Mouse (Mus musculus) midbrain, embryonic 12.5 days (tissue): ENCODE data around the gene Olfr112. TPM values are rescaled to one million over a fixed set of nuclear protein-coding genes. Genes with fewer than 3 reads are reported as not detected.
"Not testable (repeated sequence)": the region's sequence is repeated elsewhere in the genome, so short reads cannot be mapped to it uniquely, and the experiment has no call there.

Experiments used
- ATAC-seq: fragments of 200-750 bp; cut with Nextera tagmentation; 2 replicates; pipeline ENCODE4 v1.8.0; 2017; ENCODE audit warnings: low read depth, moderate TSS enrichment, moderate library complexity; ENCODE audit not compliant: low FRiP score
- H3K27ac ChIP-seq: fragments of 300-500 bp; sonication (generic); replicated peaks from 2 replicates; pipeline ENCODE4 v1.5.1; 2016; ENCODE audit warnings: mild to moderate bottlenecking
- H3K27me3 ChIP-seq: fragments of 300-500 bp; sonication (generic); 2 replicates; pipeline ENCODE4 v1.6.1; 2016; ENCODE audit warnings: mild to moderate bottlenecking
- H3K36me3 ChIP-seq: fragments of 300-500 bp; sonication (generic); 2 replicates; pipeline ENCODE4 v1.6.1; 2016
- H3K4me1 ChIP-seq: fragments of 300-500 bp; sonication (generic); 2 replicates; pipeline ENCODE4 v1.6.1; 2016
- H3K4me2 ChIP-seq: fragments of 300-500 bp; sonication (generic); replicated peaks from 2 replicates; pipeline ENCODE4 v1.6.1; 2016; ENCODE audit warnings: mild to moderate bottlenecking, moderate library complexity
- H3K4me3 ChIP-seq: fragments of 300-500 bp; sonication (generic); 2 replicates; pipeline ENCODE4 v1.5.1; 2016; ENCODE audit warnings: mild to moderate bottlenecking
- H3K9ac ChIP-seq: fragments of 300-500 bp; sonication (generic); replicated peaks from 2 replicates; pipeline ENCODE4 v1.6.1; 2016; ENCODE audit warnings: mild to moderate bottlenecking, moderate library complexity
- H3K9me3 ChIP-seq: fragments of 300-500 bp; sonication (generic); 2 replicates; pipeline ENCODE4 v1.6.1; 2016; ENCODE audit warnings: mild to moderate bottlenecking
- WGBS: fragments of 180-500 bp; shearing (Covaris S2); methylation state at CpG from one replicate; pipeline ENCODE4 v1.1.7; 2016; 5-methylcytosine and 5-hydroxymethylcytosine counted together
- polyA plus RNA-seq: library from polyadenylated mRNA; unstranded; fragments of >200 nt; fragmentation: Nextera tagmentation; extraction: Ambion mirVana; gene quantifications from 2 replicates; pipeline ENCODE4 v1.2.1, GENCODE M21; 2016

The Olfr112 gene
- polyA plus RNA-seq: not detected in 2 replicates

- Histone ChIP-seq H3K27me3 (no peaks in the 10 kb centered on the region), H3K9ac (no peak within 1 kb of the TSS), H3K9me3 (no peaks in the 10 kb centered on the region), H3K4me2 (no peak within 1 kb of the TSS), H3K4me3 (no peak within 1 kb of the TSS), H3K4me1 (no peaks in the 10 kb centered on the region), H3K36me3 (no peaks in the 10 kb centered on the region), H3K27ac (no peak within 1 kb of the TSS)
- no peak for ATAC-seq
Observed at GRCm38 (mm10) chr17:37569351-37569750, at the start of gene Olfr112. Gene Olfr112, minus strand, starts transcription at chr17:37569451.

GRCm38 (mm10) chr17:37592643-37593042 lies 23.4 kb upstream of the Olfr112 start, which contains the start of gene Olfr114:
Gene Olfr114, minus strand, starts transcription at chr17:37592743.
- no peaks in the 10 kb centered on the region for H3K36me3 ChIP-seq
- H3K27ac ChIP-seq: no peak within 1 kb of the TSS
- no peak for ATAC-seq
- H3K27me3 ChIP-seq: no peaks in the 10 kb centered on the region
- H3K4me2 ChIP-seq: no peak within 1 kb of the TSS
- no peak within 1 kb of the TSS for H3K4me3 ChIP-seq
- no peaks in the 10 kb centered on the region for H3K4me1 ChIP-seq
- H3K9me3 ChIP-seq: no peaks in the 10 kb centered on the region
- no peak within 1 kb of the TSS for H3K9ac ChIP-seq

GRCm38 (mm10) chr17:37577563-37577962 lies 8.3 kb upstream of the Olfr112 start, which contains the start of gene Olfr113:
Gene Olfr113, minus strand, starts transcription at chr17:37577663.
- no peaks in the 10 kb centered on the region for H3K4me1 ChIP-seq
- H3K4me2 ChIP-seq: no peak within 1 kb of the TSS
- no peak within 1 kb of the TSS for H3K9ac ChIP-seq
- H3K27me3 ChIP-seq: no peaks in the 10 kb centered on the region
- H3K4me3 ChIP-seq: no peak within 1 kb of the TSS
- H3K9me3 ChIP-seq: no peaks in the 10 kb centered on the region
- no peaks in the 10 kb centered on the region for H3K36me3 ChIP-seq
- no peak within 1 kb of the TSS for H3K27ac ChIP-seq
- no peak for ATAC-seq

- Histone ChIP-seq H3K27ac (no peak overlapping the region), H3K9me3 (no peaks in the 10 kb centered on the region), H3K4me3 (no peak overlapping the region), H3K4me2 (no peak overlapping the region), H3K27me3 (no peaks in the 10 kb centered on the region), H3K36me3 (no peaks in the 10 kb centered on the region), H3K9ac (no peak overlapping the region), H3K4me1 (no peaks in the 10 kb centered on the region)
- no peak for ATAC-seq
- 55% methylated on average over 1 of the region's 1 CpGs for WGBS
Observed at GRCm38 (mm10) chr17:37558913-37559615, 10.2 kb downstream of the Olfr112 start.

- H3K4me3 ChIP-seq: no peak overlapping the region
- H3K4me2 ChIP-seq: no peak overlapping the region
- H3K36me3 ChIP-seq: no peaks in the 10 kb centered on the region
- no peak overlapping the region for H3K9ac ChIP-seq
- WGBS: 52% methylated on average over 3 of the region's 3 CpGs
- ATAC-seq: no peak; the same call in 1 of the 2 replicates
- H3K4me1 ChIP-seq: no peaks in the 10 kb centered on the region
- no peak overlapping the region for H3K27ac ChIP-seq
- no peaks in the 10 kb centered on the region for H3K9me3 ChIP-seq
- no peaks in the 10 kb centered on the region for H3K27me3 ChIP-seq
Observed at GRCm38 (mm10) chr17:37543800-37544435, 25.3 kb downstream of the Olfr112 start.

GRCm38 (mm10) chr17:37541454-37542119 lies 27.7 kb downstream of the Olfr112 start:
- Histone ChIP-seq H3K36me3 (no peaks in the 10 kb centered on the region), H3K27me3 (no peaks in the 10 kb centered on the region), H3K4me1 (no peaks in the 10 kb centered on the region), H3K9ac (no peak overlapping the region), H3K4me2 (no peak overlapping the region), H3K9me3 (no peaks in the 10 kb centered on the region), H3K27ac (no peak overlapping the region), H3K4me3 (no peak overlapping the region)
- peak; percentile 86 for ATAC-seq
- WGBS: 50% methylated on average over 4 of the region's 4 CpGs

GRCm38 (mm10) chr17:37538416-37538815 lies 30.8 kb downstream of the Olfr112 start:
- 61% methylated on average over 1 of the region's 1 CpGs for WGBS
- H3K27ac ChIP-seq, H3K4me2 ChIP-seq, ATAC-seq, H3K4me1 ChIP-seq, H3K4me3 ChIP-seq, H3K27me3 ChIP-seq, H3K9me3 ChIP-seq, H3K36me3 ChIP-seq, H3K9ac ChIP-seq: not testable (repeated sequence)

- no peak for ATAC-seq
- no peaks in the 10 kb centered on the region for H3K4me1 ChIP-seq
Observed at GRCm38 (mm10) chr17:37535173-37535572, 34.1 kb downstream of the Olfr112 start.

GRCm38 (mm10) chr17:37525427-37525826 lies 43.8 kb downstream of the Olfr112 start:
- H3K9ac ChIP-seq, H3K9me3 ChIP-seq, ATAC-seq, H3K4me3 ChIP-seq, H3K27ac ChIP-seq, H3K4me1 ChIP-seq, H3K36me3 ChIP-seq, H3K27me3 ChIP-seq, H3K4me2 ChIP-seq: not testable (repeated sequence)
- WGBS: 68% methylated on average over 1 of the region's 1 CpGs

More at GRCm38 (mm10) chr17:37535173-37535572, 34.1 kb downstream of the Olfr112 start:
- H3K9ac ChIP-seq: no peak overlapping the region
- no peaks in the 10 kb centered on the region for H3K36me3 ChIP-seq
- no peaks in the 10 kb centered on the region for H3K9me3 ChIP-seq
- no peaks in the 10 kb centered on the region for H3K27me3 ChIP-seq
- no peak overlapping the region for H3K4me2 ChIP-seq
- H3K4me3 ChIP-seq: no peak overlapping the region
- no peak overlapping the region for H3K27ac ChIP-seq

- H3K9me3 ChIP-seq, H3K4me1 ChIP-seq, H3K27me3 ChIP-seq, H3K36me3 ChIP-seq, H3K27ac ChIP-seq, H3K4me3 ChIP-seq, ATAC-seq, H3K4me2 ChIP-seq, H3K9ac ChIP-seq: not testable (repeated sequence)
Observed at GRCm38 (mm10) chr17:37524612-37525011, 44.6 kb downstream of the Olfr112 start.
